Mouse (Mus musculus) thymus, adult 18-20 months (tissue): ENCODE results near the gene Dcun1d2.

Experiments used
- DNase-seq, 2 experiments: peaks; one replicate each; pipeline ENCODE4 v3.0.0; 2022; ENCODE audit warnings: mixed read lengths in 2 of 2

Gene Dcun1d2

DNA sequence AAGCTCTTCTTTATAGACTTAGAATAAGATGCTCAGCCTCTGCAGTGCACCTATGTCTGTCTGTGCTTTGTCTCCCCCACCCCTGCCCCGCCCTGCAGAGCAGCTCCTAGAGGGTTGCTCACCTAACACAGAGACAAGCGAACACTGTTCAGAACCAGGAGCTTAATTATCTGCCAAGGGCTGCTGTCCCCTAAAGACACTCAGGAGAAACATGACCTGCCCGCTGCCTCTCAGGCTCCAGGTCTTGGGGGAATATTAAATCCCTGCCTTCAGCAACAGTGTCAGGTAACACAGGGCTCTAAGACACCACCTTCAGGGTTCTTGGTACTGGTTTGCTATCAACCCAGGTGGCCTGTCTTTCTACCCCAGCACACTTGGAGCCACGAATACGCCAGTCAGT lies 34.5 kb downstream of the Dcun1d2 start:
- DNase-seq, result no peak

DNA sequence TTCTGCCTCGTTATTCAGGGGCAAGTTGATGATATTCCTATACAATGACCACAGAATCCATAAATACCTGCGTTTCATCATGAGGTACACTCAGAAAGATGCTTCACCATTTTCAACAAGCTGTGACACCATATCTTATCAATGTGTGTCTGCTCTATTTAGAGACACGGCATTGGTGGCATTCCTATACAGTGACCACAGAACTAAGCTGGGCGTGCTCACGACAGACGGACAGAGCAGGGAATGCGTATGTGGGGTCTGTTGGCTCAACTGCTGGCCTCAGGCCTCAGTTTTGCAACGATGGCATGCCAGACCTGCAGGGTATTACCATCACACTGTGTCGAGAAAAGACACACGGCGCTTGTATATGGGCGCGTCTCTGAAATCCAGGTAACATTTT lies 35.1 kb downstream of the Dcun1d2 start:
- no peak for DNase-seq

DNA sequence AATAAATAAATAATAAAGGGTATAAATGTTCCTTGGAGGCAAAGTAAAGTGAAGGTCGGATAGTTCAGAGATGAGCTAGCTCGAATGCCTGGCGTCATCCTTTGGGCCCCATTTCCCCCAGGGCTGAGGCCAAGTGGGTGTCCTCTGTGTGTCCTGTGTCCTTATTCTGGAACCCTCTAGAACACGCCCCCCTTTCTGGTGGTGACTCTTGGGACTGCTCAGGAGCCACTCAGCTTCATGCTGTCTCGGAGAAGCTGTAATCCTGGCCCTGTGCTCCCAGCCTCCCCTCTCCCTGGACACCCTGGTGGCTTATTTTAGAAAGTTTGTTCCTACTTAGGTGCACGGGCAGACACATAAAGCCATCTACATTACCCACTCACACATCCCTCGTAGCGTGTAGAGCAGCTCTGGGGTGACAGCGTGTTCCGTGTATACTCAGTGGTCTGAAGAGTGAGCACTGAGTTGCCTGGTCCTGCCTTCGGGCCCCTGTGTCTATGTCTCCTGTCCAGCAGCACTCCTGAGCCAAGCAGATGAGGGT lies 43.5 kb downstream of the Dcun1d2 start:
- DNase-seq, result no peak

DNA sequence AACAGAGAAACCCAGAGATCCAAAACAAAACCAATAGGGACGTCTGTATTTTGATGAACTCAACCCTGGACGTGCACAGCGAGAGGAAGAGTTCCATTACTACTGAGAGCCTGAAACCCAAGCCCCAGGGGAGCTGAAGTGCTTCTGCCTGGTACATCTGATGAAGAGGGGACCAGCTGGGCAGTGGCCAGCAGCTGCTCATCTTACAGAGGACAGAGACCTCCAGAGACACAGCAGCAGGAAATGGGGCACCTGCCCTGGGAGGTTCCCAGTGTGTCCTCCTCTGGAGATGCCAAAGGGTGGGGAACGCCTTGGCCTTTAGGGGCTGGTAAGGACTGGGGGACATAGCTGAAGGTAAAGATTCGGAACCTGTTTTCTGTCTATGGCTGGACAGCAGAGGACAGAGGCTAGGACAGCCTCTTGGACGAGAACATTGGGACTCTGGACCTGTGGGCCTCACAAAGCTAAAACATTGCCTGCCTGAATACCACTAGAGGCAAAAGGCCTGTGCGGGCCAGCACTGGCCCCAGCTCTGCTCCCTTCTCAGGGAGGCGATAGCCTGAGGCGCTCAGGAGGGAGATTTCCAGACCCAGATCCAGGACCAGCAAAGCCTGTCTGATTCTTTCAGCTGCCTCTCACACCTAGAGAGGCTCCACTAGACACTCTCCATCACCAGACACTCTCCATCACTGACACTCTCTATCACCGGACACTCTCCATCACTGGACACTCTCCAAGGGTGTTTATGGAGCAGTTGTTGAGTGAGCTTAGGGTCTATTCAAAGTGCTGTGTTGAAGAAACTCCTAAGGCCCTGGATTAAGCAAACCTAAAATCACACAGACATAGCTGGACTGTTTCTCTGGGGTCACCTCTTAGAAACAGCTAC lies 44.7 kb downstream of the Dcun1d2 start:
- DNase-seq, result no peak

DNA sequence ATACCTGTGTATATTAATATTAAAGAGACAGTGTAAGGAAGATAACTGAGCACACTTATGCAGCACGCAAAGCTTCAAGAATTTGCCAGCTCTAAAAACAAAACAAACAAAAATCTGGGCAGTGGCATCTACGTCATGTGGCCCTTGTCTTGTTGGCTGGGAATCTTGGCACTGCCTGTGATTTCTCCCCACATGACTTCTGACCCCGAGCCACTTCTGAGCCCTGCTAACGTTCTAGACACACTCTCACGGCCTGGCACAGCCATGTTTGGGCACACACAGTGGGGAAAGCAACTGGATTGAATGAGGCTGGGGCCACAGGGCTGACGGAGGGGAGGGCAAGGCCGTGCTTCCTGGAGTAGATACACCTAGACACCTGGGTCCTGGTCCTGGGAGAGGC lies 47.2 kb downstream of the Dcun1d2 start:
- no peak for DNase-seq

DNA sequence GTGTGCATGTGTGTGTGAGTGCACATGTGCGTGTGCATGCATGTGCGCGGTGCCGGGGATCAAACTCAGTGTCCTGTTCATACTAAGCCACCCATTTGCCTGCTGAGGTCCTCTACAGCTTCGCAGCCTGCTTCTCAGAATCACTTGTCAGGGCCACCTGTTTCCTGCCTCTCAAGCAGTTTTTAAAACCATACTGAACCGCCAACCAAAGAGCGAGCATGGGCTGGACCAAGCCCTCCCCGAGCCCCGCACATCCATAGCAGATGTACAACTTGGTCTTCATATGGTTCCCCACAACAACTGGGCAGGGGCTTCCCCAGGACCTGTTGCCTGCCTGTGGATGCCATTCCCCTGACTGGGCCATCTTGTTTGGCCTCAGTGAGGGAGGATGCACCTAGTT lies 47.9 kb downstream of the Dcun1d2 start:
- no peak for DNase-seq

DNA sequence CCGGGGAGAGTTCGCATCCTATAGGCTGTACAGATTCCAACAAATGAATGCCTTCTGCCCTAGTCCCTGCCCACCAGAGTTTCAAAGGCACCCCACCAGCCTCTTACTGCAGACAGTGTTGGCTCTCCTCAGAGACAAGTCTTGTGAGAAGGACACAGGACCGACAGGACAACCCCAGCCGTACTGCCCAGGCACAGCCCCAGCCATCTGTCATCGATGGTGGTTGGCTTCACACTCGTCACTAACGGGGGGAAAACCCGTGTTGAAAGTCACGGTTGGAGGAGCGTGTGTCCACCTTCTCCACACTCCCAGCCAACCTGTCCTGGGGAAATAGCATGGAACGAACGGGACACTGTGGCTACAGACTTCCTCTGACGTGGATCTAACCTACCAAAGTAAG lies 53.1 kb downstream of the Dcun1d2 start:
- DNase-seq, result no peak

DNA sequence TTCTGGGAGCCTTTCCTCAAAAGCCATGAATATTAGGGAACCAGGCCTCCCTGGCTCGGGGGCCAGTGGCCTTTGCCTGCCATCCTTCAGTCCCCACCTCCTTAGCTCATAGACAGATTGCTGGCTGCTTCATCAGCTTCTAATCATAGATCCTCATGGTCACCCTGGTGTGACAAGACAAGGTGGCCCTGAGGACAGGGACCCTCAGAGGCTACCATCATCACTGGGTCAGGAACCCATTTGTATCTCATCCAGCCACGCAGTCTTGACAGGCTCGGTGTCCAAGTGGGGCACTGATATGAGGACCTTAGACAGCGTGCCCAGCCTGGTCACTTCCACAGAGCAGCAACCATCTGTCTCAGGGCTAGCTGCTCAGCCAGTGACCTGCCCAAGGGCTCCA lies 57.5 kb downstream of the Dcun1d2 start:
- DNase-seq, result no peak

DNA sequence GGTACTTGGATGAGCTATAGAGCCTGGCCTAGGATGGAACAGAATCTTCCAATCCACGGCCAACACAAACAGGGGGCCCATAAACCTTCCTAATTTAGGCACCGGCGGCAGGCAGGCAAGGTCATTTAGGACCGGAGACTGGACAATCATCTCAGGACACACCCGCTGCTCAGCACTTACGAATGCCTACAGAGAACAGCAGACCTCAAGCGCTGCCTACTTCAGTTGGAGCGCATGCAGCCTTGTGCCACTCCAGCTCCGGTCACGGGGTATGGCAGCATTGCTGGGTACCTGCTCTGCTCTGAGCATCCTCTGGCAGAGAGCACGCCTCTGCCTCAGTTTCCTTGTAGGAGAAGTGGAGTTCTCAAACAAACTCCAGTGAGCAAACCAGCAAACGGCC lies 58.1 kb downstream of the Dcun1d2 start:
- DNase-seq, result no peak

DNA sequence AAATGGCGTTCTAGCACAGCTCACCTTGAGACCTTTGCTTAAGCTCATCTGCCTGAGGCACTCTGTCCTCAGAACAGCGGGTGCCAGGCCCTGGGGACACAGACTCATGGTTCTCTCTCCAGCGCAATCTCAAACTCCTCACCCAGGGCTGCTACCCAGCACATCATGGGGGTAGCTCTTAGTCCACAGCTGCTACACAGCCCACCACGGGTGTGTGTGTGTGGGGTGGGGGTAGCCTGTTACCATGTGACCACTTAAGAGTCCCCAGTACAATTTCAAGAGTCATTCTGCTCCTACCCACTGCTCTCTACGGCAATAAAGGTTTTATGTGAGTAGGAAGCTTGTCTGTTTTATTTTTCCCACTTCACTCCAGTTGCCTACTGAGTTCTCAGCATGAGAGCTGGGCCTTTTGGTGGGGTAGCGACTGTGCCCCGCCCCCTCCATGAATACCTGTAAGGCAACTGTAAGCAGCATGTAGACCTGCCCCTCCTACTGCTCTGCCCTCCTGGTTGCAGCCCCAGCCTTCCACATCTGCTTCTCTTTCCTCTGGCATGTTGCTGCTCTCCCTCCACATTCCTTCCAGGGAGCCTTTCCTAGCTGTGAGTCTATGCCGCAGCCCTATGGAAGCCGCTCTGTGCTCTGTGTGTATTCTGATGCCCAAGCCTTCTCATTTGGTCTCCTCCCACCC lies 58.9 kb downstream of the Dcun1d2 start:
- no peak for DNase-seq

DNA sequence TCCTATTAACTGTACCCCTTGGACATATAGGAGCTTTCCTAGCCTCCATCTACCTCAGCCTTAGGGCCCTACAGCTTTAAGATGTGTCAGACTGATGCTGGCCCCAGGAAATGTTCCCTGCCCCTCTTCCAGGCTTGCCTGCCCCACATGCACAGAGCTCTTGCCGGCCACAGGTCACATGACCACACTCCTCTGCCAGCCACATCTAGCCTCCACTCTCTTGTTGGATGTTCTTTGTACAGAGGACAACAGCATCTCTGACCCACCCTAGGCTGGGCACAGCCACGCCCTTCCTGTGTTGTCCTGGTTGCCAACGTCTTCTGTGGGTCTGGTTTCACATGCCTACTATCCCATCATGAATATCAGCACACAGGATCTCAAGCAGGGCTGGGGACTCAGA lies 60.7 kb downstream of the Dcun1d2 start:
- DNase-seq, result no peak

DNA sequence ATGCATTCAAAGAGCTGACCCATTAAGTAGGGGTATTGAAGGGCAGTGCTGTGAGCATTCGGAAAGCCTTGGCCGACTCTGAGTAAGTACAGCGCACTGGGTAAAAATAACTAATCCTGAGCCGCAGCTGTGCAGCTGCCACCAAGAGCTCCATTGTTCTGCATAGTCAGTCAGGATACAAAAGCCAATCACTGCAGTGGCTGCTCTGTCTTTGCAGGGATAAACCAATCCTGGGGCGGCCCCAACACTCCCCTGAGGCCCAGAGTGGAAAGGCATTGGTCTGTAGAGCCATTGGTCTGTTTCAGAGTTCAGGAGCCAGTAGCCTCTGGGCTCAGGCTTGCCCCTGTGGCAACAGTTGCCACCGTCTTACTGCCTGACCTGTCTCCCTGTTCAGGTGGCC lies 61.6 kb downstream of the Dcun1d2 start:
- DNase-seq, result no peak

DNA sequence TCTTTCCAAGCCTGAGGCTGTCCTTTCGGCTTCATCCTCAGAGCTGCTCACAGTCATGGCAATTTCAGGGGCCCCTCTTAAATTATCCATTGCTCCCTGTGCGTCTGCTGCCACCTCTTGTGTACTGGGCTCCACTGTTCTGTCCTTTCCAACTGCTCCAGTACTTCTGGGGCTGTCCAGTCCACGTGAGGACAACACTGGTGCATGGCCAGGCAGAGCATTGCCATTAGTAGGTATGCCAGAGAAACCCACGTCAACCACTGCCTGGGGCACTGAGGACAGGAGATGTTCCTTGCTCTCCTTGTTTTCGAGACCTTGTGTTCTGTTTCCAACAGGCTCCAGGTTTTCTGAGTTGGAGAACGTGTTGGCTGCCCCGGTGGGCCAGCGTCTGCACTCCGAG lies 63.5 kb downstream of the Dcun1d2 start:
- no peak for DNase-seq

DNA sequence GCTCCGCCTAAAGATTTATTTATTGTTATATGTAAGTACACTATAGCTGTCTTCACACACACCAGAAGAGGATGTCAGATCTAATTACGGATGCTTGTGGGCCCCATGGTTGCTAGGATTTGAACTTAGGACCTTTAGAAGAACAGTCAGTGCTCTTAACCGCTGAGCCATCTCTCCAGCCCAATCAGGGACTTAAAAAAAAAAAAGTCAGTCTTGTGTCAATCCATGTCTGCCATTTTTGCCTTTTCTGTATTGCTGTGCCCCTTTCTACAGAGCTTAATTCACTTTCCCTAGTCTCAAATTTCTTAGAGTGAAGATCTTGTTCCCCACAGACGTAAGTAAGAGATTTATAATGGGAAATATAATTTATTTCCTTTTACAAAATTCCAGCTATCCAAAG lies 69.5 kb downstream of the Dcun1d2 start:
- no peak for DNase-seq

DNA sequence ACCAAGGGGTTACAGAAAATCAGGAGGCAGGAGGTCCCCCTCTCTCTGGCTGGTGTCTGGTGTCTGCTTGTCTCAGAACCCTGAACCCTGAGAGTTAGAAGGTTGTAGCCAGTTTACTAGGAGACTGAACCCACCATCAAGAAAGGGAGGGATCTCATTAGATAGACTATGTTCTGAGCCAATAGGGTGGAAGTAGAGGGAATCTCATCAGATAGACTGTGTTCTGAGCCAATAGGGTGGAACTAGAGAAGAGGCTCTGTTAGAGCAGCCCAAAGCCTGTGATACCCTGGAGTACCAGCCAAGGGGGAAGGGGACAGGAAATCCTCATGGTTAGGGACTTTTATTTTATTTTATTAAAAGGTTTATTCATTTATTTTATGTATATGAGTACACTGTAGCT lies 69.9 kb downstream of the Dcun1d2 start:
- DNase-seq, result no peak

DNA sequence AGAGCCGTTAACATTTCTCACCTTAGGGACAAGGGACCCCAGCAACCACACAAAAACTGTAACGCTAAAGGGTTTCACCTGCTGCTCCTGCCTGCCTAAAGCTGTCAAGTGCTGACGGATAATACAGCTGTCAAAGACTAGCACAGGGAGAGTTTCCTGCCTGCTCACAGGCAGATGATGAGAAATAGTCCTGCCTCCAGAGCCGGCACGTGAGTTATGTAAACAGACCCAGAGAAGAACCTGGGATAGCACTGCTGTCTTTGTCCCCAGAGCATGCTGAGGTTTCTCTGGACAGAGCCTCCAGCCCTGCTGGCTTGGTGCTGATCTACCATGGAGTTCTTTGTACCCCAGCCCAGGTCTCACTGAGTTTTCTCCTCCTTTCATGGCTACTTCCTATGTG lies 70.8 kb downstream of the Dcun1d2 start:
- no peak for DNase-seq

DNA sequence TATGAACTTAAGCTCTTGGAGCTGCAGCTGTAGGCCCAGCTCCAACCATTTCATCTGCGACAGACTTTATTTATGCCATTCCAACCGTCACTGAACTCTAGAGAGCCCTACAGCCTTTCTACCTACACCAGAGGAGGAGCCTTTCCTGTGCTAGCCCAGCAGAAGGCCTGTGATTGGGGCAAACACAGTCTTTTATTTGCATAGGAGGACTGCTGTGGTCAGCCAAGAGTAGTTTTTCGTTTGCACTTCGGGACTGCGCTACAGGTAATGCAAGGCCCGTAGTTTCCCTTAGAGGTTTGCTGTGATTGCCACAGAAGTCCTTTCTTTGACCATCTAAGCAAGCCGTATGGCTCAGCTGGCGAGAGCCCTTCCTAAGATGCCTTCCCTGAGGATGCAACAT lies 71.5 kb downstream of the Dcun1d2 start:
- no peak for DNase-seq

DNA sequence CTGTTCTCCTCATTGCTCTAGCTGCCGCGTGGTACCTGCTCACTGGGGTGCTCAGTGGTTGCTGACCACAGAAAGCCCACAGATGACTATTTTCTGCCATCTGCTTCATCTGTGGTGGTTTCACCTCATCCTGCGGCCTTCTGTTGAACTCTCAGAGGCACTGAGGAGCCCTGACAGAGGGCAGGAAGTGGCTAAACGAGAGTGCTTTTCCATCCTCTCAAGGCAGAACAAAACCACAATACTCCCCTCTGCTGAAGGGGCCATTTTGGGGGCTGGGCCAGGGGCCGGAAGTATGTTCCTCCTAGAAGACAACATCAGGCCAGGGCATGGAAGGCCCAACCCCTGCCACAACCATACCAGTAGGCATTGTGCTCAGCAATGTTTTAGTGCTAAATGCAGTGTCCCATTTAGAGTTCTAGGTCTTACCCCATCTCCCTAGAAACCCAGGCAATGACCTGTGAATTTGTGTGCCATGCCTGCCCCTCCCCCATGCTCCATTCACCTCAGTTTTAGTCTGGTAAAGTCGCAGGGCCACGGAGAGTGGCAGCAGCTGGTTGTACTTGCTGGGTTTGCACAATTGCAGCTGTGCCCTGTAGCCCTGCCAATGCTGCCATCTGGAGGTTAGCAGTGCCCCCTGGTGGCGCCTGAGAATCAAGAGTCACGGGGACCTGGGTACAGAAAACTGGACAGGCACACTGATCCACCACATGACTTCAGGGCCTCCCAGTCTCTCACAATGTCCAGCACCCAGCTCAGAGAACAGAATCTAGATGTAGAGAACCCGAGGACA lies 74.3 kb downstream of the Dcun1d2 start:
- DNase-seq, result peak; percentile 75 to 88

DNA sequence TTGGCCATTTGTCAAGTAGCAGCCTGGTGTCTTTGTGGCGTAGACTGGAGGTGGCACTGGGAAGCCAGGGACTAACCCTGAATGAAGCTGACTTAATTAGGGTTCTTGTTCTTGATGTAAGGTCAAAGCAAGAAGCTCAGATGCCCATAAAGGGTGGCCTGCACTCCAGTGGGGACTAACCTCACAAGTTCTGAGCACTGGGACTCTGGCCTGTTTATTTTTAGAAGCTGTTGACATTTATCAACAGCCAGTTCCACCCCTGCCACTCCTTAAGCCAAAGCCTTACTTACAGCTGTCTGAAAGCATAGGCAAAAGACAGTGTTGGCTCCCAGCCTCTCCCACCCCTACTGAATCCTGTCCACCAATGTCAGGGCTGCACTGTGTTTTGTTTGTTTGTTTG lies 78.2 kb downstream of the Dcun1d2 start:
- DNase-seq, result no peak

DNA sequence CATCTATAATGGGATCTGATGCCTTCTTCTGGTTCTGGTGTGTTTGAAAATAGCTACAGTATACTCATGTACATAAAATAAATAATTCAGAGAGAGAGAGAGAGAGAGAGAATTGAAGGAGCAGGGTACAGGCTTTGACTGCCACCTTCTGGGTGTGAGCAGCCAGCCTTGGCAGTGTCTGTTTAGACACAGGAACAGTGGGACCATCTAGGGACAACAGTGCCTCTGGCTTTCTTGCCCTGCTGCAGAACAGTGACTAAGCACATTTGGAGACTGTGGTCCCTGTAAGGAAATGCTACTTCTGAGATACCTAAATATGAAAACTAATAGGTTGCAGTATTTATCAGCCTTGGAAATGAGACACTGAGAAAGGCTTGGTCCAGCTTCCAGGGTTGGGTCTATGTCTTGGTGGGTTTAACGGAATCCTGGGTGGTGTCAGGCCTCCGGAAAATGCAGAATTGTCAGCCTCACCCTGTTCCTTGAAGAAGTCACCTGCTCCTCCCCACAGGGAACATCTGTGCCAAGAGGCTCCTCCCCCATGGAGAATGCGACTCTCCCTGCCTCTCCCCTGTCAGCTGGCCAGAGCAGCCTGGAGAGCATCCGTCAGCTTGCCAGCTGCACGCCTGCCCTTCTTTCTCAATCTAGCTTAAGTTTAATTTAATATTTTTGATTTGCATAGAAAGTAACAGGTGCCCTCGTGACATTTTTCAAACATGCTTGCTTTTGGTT lies 79.1 kb downstream of the Dcun1d2 start:
- peak in 1 of 2 experiments; percentile 23 for DNase-seq

DNA sequence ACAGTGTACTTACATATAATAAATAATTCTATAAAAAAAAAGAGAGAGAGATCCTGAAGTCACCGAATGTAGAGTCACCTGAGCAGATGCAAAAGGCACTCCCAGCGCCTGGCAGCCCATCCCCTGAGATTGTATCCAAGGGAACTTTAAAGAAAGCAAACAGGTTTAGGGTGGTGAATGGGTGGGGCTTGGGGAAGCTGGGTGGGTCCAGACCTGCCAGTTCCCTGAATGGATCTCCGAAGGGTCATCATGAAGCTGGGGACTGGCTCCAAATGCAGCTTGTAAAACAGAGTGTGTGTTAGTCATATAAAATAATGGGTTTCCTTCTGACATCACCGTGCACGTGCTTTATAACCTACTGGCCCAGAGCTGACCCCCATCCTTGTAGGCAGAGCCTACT lies 81.6 kb downstream of the Dcun1d2 start:
- no peak for DNase-seq
